Mouse (Mus musculus) bone marrow macrophage, adult 2 months (primary cell): ENCODE results near the gene Serpina12.

Source experiments
- CTCF ChIP-seq: IDR thresholded peaks from 2 replicates; pipeline ENCODE4 v1.5.1; 2012; ENCODE audit warnings: low read depth, mild to moderate bottlenecking, low read length, moderate library complexity
- POLR2A ChIP-seq: IDR thresholded peaks from 2 replicates; pipeline ENCODE4 v1.6.1; 2012; ENCODE audit warnings: mild to moderate bottlenecking, low read depth, low read length, borderline replicate concordance

DNA sequence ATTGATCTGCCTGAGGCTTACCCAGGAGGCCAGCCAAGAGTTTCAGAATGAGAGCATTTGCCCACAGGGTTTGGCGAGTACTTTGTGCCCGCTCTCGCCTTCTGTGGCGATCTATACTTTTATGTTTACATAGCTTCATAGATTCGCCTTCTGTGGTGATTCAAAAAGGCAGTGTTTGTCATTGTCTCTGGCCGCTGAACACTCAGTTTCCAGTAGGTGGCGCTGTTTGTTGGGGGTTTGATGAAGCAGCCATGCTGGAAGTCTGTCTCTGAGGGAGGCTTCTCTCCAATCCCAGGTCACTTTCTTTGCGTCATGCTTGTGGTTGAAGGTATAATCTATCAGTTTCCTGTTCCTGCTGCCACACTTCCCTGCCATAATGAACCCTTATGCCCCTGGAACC lies 22.0 kb upstream of the Serpina12 start:
- TF ChIP-seq CTCF (peak; percentile 82), POLR2A (no peak)
